Mouse (Mus musculus) kidney, postnatal 0 days (tissue): ENCODE measurements at regions not wholly inside any gene's neighbourhood (a gene's known extent, or its start where the extent isn't known, plus 50 kb on each side); places are given as distances from the start of the nearest gene placed in this dataset.

Experiments used
- ATAC-seq: fragments of 200-750 bp; cut with Nextera tagmentation; replicated peaks from 2 replicates; pipeline ENCODE4 v1.8.0; 2017; ENCODE audit warnings: low read depth, moderate number of reproducible peaks, moderate TSS enrichment, moderate library complexity; ENCODE audit not compliant: low FRiP score
- DNase-seq: peaks from one replicate; pipeline ENCODE4 v3.0.0-alpha.2; 2016; ENCODE audit warnings: low spot score
- H3K27ac ChIP-seq: fragments of 300-500 bp; sonication (generic); 2 replicates; pipeline ENCODE4 v1.5.1; 2014; ENCODE audit warnings: mild to moderate bottlenecking
- H3K27me3 ChIP-seq: fragments of 300-500 bp; sonication (generic); 2 replicates; pipeline ENCODE4 v1.6.1; 2014; ENCODE audit warnings: low read length, mixed read lengths; ENCODE audit not compliant: insufficient read depth
- H3K36me3 ChIP-seq: fragments of 300-500 bp; sonication (generic); 2 replicates; pipeline ENCODE4 v1.6.1; 2014; ENCODE audit warnings: low read length, mixed read lengths; ENCODE audit not compliant: insufficient read depth
- H3K4me1 ChIP-seq: fragments of 300-500 bp; sonication (generic); replicated peaks from 2 replicates; pipeline ENCODE4 v1.6.1; 2014; ENCODE audit warnings: antibody characterized with exemption, low read length, mixed read lengths; ENCODE audit not compliant: insufficient read depth
- H3K4me2 ChIP-seq: fragments of 300-500 bp; sonication (generic); 2 replicates; pipeline ENCODE4 v1.6.1; 2014; ENCODE audit warnings: mild to moderate bottlenecking, low read length, moderate library complexity, mixed read lengths
- H3K4me3 ChIP-seq: fragments of 300-500 bp; sonication (generic); replicated peaks from 2 replicates; pipeline ENCODE4 v1.5.1; 2014; ENCODE audit warnings: low read depth, low read length
- H3K9ac ChIP-seq: fragments of 300-500 bp; sonication (generic); 2 replicates; pipeline ENCODE4 v1.6.1; 2014; ENCODE audit warnings: low read depth, low read length
- H3K9me3 ChIP-seq: fragments of 300-500 bp; sonication (generic); replicated peaks from 2 replicates; pipeline ENCODE4 v1.6.1; 2016; ENCODE audit warnings: low read length, inconsistent platforms, mixed read lengths
- CTCF ChIP-seq: IDR thresholded peaks from 2 replicates; pipeline ENCODE4 v1.5.1; 2016; ENCODE audit warnings: antibody characterized with exemption, low read depth, mild to moderate bottlenecking, moderate library complexity
- WGBS: fragments of 180-500 bp; shearing (Covaris S2); extraction: QIAGEN DNeasy Blood & Tissue Kit; methylation state at CpG from one replicate; pipeline ENCODE4 v1.1.7; 2014; 5-methylcytosine and 5-hydroxymethylcytosine counted together

- H3K4me3 ChIP-seq: no peak overlapping the region
- peak; percentile 81 for DNase-seq
- no peak overlapping the region for H3K4me2 ChIP-seq
- no peaks in the 10 kb centered on the region for H3K36me3 ChIP-seq
- H3K9me3 ChIP-seq: no peaks in the 10 kb centered on the region
- H3K27ac ChIP-seq: no peak overlapping the region
- no peak for ATAC-seq
- TF ChIP-seq CTCF: no peak
- 38% methylated on average over 2 of the region's 2 CpGs for WGBS
- H3K9ac ChIP-seq: no peak overlapping the region
- no peaks in the 10 kb centered on the region for H3K4me1 ChIP-seq
- H3K27me3 ChIP-seq: no peaks in the 10 kb centered on the region
These were observed 229.7 kb downstream of the Ankrd50 start for GRCm38 (mm10) chr3:38254896-38255295.

GRCm38 (mm10) chr3:38251592-38251991 is 233.1 kb downstream of the Ankrd50 start:
- H3K27me3 ChIP-seq: no peaks in the 10 kb centered on the region
- no peak for DNase-seq

GRCm38 (mm10) chr3:38250552-38250951 is 234.1 kb downstream of the Ankrd50 start:
- no peak for ATAC-seq
- H3K27me3 ChIP-seq: no peaks in the 10 kb centered on the region
- no peak overlapping the region for H3K27ac ChIP-seq
- H3K9ac ChIP-seq: no peak overlapping the region
- no peaks in the 10 kb centered on the region for H3K36me3 ChIP-seq
- no peak for TF ChIP-seq CTCF
- no peaks in the 10 kb centered on the region for H3K9me3 ChIP-seq
- H3K4me3 ChIP-seq: no peak overlapping the region
- no peak overlapping the region for H3K4me2 ChIP-seq
- DNase-seq: no peak
- WGBS: 61% methylated on average over 5 of the region's 5 CpGs
- H3K4me1 ChIP-seq: no peaks in the 10 kb centered on the region

More at GRCm38 (mm10) chr3:38251592-38251991, 233.1 kb downstream of the Ankrd50 start:
- no peaks in the 10 kb centered on the region for H3K36me3 ChIP-seq
- H3K4me1 ChIP-seq: no peaks in the 10 kb centered on the region
- no peak overlapping the region for H3K4me3 ChIP-seq
- 73% methylated on average over 2 of the region's 2 CpGs for WGBS
- no peak overlapping the region for H3K9ac ChIP-seq
- ATAC-seq: no peak
- TF ChIP-seq CTCF: no peak
- H3K4me2 ChIP-seq: no peak overlapping the region
- H3K27ac ChIP-seq: no peak overlapping the region
- H3K9me3 ChIP-seq: no peaks in the 10 kb centered on the region

- WGBS: 44% methylated on average over 1 of the region's 1 CpGs
- H3K4me3 ChIP-seq: no peak overlapping the region
- DNase-seq: peak; percentile 54
- TF ChIP-seq CTCF: no peak
- no peak for ATAC-seq
- H3K27ac ChIP-seq: no peak overlapping the region
- H3K9ac ChIP-seq: no peak overlapping the region
- H3K27me3 ChIP-seq: no peaks in the 10 kb centered on the region
- H3K4me1 ChIP-seq: no peaks in the 10 kb centered on the region
- no peak overlapping the region for H3K4me2 ChIP-seq
- H3K9me3 ChIP-seq: no peaks in the 10 kb centered on the region
- no peaks in the 10 kb centered on the region for H3K36me3 ChIP-seq
These were observed 235.7 kb downstream of the Ankrd50 start for GRCm38 (mm10) chr3:38248941-38249340.

GRCm38 (mm10) chr3:38246439-38246838 is 238.2 kb downstream of the Ankrd50 start:
- no peak for TF ChIP-seq CTCF
- Histone ChIP-seq H3K27ac (no peak overlapping the region), H3K4me1 (no peaks in the 10 kb centered on the region), H3K9ac (no peak overlapping the region), H3K36me3 (no peaks in the 10 kb centered on the region), H3K4me3 (no peak overlapping the region), H3K4me2 (no peak overlapping the region), H3K9me3 (no peaks in the 10 kb centered on the region), H3K27me3 (no peaks in the 10 kb centered on the region)
- DNase-seq (no peak), ATAC-seq (no peak)
- WGBS: 22% methylated on average over 2 of the region's 2 CpGs

GRCm38 (mm10) chr3:38243209-38243608 is 241.4 kb downstream of the Ankrd50 start:
- H3K4me2 ChIP-seq: no peak overlapping the region

GRCm38 (mm10) chr3:38237616-38238015 is 247.0 kb downstream of the Ankrd50 start:
- ATAC-seq (no peak), DNase-seq (no peak)
- Histone ChIP-seq H3K36me3 (no peaks in the 10 kb centered on the region), H3K27me3 (no peaks in the 10 kb centered on the region), H3K27ac (no peak overlapping the region), H3K9ac (no peak overlapping the region), H3K4me3 (no peak overlapping the region), H3K4me1 (0 out of 2 replicates have a peak, but pooled peaks cover 2% of the 10 kb centered on the region), H3K4me2 (no peak overlapping the region), H3K9me3 (no peaks in the 10 kb centered on the region)
- WGBS: 61% methylated on average over 2 of the region's 2 CpGs
- TF ChIP-seq CTCF: no peak

More at GRCm38 (mm10) chr3:38243209-38243608, 241.4 kb downstream of the Ankrd50 start:
- DNase-seq (no peak), ATAC-seq (no peak)
- Histone ChIP-seq H3K27ac (no peak overlapping the region), H3K4me1 (no peaks in the 10 kb centered on the region), H3K9me3 (no peaks in the 10 kb centered on the region), H3K36me3 (no peaks in the 10 kb centered on the region), H3K4me3 (no peak overlapping the region), H3K9ac (no peak overlapping the region), H3K27me3 (no peaks in the 10 kb centered on the region)
- no peak for TF ChIP-seq CTCF
- WGBS: 88% methylated on average over 3 of the region's 3 CpGs
